Mouse (Mus musculus): Measurements from ENCODE around the gene Agtpbp1.

Agtpbp1 gene

DNA sequence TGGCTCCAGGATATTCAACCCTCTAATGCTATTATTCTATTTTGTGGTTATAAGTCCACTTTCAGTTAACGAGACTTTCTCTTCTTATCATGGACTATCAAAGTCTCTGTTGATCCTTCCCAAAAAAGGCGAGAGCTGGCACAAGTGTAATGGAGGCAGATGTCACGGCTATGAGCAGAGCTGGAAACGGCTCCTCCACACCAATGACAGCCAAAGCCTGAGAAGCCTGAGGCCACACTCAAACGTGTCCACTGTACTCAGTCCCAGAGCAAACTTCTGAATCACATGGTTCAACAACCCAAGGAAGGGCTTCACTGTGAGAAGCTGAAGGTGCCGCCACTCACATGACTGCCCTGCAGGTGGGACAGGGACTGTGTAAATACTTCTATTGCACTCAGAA is 51.7 kb downstream of the Agtpbp1 start:
- in situ Hi-C loops (cut with MseI, MboI): no loop called here

DNA sequence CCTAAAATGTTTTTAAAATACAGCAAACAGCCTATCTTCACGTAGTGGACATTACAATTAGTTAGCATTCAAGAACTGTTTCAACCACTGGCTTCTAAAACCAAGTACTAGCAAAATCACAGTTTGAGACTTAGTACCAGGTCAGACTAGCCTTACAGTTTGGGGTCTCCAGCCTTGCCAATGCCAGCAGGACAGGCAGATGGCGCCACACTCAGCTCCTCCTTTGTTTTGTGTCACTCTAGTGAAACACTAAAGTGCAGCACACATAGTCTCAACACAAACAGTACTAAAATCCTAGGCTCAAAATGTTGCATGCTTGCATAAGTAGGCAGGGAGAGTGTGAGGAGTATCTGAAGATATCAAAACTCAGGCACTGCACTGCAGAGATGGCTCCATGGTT is 53.8 kb downstream of the Agtpbp1 start:
- in situ Hi-C loops (cut with MseI, MboI): no loop called here

DNA sequence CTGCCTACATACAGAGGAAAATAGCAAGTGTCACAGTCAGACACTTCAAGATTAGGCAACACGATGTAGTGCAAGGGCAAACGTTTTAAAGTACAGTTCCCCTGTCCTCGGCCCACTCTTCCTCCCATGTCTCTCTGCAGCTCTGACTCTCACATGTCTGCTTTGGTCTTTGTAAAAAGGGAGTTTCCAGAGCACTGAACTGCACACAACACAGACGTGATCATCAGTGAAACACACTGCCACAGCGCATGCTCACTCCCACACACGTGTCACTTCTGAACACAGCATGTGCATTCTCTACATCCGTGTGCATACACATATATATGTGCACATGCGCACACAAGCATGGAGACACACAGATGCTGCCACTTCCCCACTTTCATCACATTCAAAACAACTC is 54.5 kb downstream of the Agtpbp1 start:
- in situ Hi-C loops (cut with MseI, MboI): no loop called here

DNA sequence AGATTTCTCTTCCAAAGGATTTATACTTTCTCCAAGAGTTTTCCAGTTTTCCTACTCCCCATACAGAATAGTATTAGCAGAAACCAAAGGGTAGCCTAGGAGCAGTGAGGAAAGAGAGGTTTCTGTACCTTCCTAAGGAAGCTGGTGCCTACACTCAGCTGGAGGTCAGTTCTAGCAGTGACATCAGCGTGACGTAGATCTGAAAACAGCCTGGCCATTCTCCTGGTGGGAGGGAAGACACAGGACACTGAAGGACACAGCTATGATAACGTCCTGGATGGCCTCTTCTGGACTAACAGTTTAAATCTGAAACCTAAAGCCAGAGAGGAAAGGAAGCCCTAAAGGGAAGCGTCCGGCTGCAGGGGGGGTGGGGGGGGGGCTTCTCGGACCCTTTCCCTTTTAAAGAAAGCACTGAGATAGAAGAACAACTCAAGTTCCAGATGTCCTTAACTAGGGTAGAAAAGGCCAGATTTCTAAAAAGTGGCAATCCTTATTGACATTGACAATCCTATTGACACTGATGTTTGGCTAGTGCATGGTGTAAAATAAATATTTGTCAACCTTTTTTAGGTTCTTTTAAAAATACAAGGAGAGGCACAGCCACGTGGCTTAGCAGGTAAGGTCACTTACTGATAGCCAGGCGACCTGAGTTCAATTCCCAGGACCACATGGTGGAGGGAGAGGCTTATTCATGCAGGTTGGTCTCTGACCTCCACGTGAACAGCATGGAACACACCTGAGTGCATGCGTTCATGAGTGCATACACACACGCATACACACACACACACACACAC is 63.6 kb downstream of the Agtpbp1 start:
- in situ Hi-C loops (cut with MseI, MboI): no loop called here

DNA sequence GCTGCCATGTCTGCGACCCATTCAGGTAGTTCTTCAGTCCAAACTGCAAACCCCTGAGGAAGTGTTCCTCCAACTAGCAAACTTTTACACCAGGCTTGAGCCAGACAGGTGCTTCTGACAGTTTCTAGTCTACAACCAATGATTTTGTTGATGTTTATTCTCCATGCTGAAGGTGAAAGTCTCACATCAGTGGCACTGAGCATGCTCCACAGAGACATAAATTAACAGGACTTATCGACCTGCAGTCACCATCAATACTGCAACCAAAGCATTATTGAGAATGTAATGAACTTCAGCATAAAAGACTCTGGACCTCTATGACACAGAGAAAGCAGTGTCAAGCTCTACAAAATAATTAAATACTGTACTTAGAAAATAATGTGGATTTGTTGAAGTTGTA is 64.2 kb downstream of the Agtpbp1 start:
- in situ Hi-C loops (cut with MseI, MboI): no loop called here

- in situ Hi-C loops (cut with MseI, MboI): no loop called here
These were observed 65.5 kb downstream of the Agtpbp1 start for GRCm38 (mm10) chr13:59519479-59519878.

DNA sequence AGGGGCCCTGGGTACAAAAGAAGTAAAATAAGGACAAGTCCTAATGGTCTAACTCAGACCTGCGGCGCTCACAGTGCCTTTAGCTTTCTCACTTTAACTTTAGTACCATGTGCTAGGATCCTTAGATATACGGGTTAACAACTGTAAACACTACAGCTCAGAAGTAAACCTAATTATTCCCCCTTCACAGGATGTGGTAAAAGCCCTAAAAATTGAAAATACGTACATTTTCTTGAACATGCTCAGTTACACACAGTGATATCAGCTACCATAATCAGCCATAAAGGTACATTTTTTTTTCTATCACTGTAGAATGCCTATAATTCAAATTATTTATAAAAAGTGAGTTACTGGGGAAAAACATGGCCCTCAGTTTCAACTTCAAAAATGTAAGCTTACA is 67.0 kb downstream of the Agtpbp1 start:
- in situ Hi-C loops (cut with MseI, MboI): no loop called here

DNA sequence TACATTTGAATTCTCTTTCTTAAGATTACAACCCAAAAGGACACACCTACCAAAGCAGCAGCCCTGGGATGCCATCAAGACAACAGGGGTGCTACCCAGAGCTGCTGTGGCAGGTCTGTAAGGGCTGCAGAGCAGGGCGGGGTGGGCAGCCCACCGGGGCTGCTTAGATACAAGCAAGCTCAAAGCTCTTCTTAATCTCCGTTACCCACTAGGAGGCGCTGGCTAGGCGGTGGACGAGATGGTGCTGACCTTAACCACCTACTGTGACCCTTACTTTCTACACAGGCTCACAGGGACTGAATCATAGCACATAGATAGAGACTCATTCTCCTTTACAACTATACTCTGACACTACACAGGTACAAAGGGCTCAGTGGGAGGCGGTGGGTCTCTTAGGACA is 70.0 kb downstream of the Agtpbp1 start:
- in situ Hi-C loops (cut with MseI, MboI): no loop called here

DNA sequence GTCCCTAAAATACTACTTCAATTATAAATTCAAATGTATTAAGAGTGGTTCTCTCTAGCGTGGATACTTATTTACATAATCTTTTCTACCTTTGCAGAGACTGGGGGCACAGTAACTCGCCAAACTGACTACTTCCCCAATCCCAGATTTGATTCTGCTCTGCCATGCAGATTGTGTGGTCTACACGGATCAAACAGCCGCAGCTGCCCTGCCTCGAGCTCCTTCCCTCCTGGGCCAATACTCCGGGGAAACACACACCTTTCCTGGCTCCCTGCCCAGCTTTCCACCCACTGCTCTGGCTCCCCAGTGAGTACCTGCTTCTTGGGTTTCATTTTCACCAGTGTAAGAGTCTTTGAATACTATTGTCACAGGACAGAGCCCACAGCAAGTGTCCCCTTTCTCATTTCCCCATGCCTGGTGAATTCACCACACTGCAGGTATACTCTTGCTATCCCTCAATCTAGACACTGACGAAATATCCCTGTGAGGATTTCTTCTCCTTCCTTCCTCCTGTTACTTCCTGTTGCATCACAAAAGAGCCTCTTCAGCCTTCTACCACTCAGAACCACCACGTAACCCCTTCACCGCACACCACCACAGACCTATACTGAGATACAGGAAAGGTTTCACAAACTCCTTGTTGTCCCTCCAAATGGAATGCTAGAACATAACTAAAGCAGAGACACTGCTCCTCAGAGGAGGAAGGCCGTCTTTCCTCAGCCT is 75.2 kb downstream of the Agtpbp1 start:
- in situ Hi-C loops (cut with MseI, MboI): no loop called here

DNA sequence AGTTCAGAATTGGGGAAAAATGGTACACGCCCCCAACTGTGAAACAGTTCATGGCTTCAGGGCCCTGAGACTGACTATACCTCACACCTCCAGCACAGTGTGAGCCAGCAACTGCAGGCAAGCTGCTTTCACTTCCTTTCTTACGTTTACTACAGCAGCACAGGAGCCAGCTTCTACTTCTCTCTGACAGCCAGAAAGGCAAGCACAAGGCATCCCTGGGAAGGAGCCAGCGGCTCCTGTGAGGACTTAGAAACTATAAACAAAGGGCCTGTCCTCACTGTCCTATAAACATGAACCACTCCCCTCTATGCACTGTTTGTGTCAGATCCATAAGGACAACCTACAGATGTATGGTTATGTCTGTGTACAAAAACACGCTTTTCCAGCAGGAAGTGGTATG is 76.4 kb downstream of the Agtpbp1 start:
- in situ Hi-C loops (cut with MseI, MboI): no loop called here

DNA sequence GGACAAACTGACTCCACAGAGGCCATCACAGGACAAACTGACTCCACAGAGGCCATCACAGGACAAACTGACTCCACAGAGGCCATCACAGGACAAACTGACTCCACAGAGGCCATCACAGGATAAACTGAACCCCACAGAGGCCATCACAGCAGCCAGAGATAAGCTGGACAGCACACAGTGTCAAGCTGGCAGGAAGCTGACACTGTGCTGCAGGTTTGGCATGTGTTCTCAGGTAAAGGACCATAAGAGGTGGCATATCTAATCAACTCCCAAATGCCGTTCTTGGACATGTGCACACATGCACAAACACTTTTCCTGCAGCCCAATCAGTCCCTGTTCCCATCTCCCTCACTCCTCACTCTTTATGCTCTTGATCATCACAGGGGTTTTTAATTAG is 78.6 kb downstream of the Agtpbp1 start:
- in situ Hi-C loops (cut with MseI, MboI): no loop called here

DNA sequence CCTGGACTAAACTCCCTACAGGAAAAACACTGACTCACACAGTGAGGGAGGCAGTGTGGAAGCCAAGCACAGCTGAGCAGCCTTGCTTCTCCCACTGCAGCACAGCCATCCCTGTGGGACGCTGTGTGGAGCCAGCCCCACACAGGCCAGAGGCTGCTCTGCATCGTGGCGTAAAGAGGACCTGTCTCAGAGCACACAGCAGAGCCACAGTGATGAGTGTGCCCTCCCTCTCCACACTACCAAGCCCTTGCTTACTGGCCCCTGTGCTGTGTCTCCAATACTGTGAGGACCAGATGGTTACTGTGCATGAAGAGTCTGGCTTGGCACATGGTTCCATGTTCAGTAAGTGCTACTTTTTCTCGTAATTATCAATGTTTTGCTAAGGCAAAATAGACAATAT is 79.2 kb downstream of the Agtpbp1 start:
- in situ Hi-C loops (cut with MseI, MboI): no loop called here

- in situ Hi-C loops (cut with MseI, MboI): no loop called here
These were observed 81.4 kb downstream of the Agtpbp1 start for GRCm38 (mm10) chr13:59503581-59503980.

DNA sequence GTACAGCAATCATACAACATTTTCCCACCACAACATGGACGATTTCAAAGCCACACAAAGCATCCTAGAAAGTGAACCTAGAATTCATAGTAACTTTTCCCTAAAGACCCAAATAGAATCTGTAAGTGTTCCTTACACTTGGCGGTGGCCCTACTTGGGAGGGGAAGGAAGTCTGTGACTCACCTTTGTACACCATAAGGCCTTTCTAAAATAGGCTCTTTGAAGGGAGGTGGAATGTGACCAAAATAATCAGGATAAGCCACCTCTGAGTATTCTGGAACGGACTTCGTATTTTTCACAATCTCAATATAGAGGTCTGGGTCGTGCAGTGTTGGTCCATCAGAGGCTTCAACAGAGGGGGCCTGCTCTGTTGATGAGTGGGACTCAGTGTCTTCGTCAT is 85.2 kb downstream of the Agtpbp1 start:
- in situ Hi-C loops (cut with MseI, MboI): no loop called here

GRCm38 (mm10) chr13:59499374-59499773 is 85.7 kb downstream of the Agtpbp1 start:
- in situ Hi-C loops (cut with MseI, MboI): no loop called here

- in situ Hi-C loops (cut with MseI, MboI): no loop called here
These were observed 86.8 kb downstream of the Agtpbp1 start for GRCm38 (mm10) chr13:59498191-59498590.

DNA sequence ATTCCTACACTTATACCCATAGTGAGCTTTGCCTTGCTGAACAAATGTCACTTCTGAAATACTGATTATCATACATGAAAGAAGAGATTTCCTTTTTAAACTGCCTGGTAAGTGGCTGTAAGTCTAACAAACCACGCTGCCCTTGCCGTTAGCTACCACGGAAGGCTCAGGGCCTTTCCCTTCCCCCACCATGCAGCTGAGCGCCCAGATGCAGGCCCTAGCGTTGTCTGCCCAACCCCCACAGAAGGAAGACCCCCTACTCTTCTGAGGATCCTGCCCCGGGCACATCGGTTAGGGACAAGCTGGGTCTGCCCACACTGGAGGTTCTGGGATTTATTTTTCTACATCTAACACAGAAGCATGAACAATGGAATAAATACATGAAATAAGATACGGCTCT is 89.2 kb downstream of the Agtpbp1 start:
- in situ Hi-C loops (cut with MseI, MboI): no loop called here

- in situ Hi-C loops (cut with MseI, MboI): no loop called here
These were observed 90.3 kb downstream of the Agtpbp1 start for GRCm38 (mm10) chr13:59494619-59495262.

DNA sequence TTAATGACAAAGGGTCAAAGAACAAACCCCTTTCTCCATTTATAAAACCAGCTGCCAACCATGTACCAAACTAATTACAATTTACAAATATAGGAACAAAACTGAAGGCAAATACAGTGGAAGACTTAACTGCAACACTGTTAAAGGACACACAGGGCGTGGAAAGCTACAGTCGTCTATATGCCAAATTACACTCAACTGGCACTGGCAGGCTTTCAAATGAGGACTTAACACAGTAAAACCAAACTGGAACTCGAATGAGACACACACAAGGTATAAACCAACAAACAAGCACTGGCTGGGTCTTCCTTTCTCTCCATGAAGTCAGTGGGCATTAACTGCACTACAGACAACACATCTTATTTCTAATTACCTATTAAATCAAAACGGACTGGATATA is 94.3 kb downstream of the Agtpbp1 start:
- in situ Hi-C loops (cut with MseI, MboI): no loop called here

DNA sequence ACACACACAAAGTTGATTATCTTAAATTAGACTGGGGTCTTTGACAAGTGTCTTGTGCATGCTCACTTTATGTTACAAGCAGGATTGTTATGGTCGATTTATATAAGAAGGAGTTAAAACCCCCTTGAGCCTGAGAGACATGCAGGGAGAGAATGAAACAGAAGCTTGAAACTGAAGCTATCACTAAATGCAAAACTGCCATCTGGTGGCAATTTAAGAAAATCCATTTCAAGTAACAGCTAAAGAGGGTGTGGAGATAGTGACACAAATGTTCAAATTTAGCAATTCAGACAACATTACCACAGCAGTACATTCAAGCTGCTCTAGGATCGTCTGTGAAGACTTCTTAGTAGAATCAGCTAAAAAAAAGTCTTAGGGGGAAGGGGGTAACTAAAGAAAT is 95.9 kb downstream of the Agtpbp1 start:
- in situ Hi-C loops (cut with MseI, MboI): no loop called here

- in situ Hi-C loops (cut with MseI, MboI): no loop called here
These were observed 97.7 kb downstream of the Agtpbp1 start for GRCm38 (mm10) chr13:59487287-59487686.

DNA sequence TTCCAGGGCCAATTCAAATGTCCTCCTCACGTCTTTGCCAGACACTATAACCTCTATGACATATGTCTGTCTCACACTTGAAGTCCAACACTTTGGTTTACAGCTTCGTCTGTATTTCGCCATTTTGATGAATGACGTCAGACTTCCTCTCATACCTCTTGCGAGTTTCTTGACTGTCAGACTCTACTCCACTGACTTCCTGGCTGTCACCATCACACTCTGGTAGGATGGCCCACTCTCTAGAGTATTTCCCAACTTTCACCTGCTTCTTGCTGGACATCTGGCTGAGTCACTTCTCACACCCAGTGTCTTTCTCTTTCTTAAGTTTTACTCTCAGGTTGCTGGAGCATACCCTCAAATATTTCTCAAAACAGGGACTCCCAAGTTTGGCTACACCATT is 98.8 kb downstream of the Agtpbp1 start:
- in situ Hi-C loops (cut with MseI, MboI): no loop called here

GRCm38 (mm10) chr13:59485456-59485855 is 99.6 kb downstream of the Agtpbp1 start:
- in situ Hi-C loops (cut with MseI, MboI): no loop called here

All from mouse trophoblast stem cell (cell line).